Mouse (Mus musculus): ENCODE data around the gene Nsmce1. TPM values are rescaled to one million over a fixed set of nuclear protein-coding genes. Genes with fewer than 3 reads are reported as not detected.

The Nsmce1 gene
- polyA plus RNA-seq, 1 experiment, result 46.0 TPM

GRCm38 (mm10) chr7:125489636-125490035 lies 1.8 kb downstream of the Nsmce1 start:
- H3K4me1 ChIP-seq (ENCODE audit: control insufficient read depth, insufficient read depth, low read length), result no peaks in the 10 kb centered on the region
- no peak overlapping the region for H3K4me3 ChIP-seq (ENCODE audit: insufficient read depth, low read depth, low read length)
- no peaks in the 10 kb centered on the region for H3K36me3 ChIP-seq (ENCODE audit: control insufficient read depth, insufficient read depth, low read length)
- TF ChIP-seq POLR2A (IDR thresholded peaks at IDR 0.05; ENCODE audit: low read depth, low read length), result no peak
- TF ChIP-seq CTCF (conservative IDR thresholded peaks at IDR 0.05; ENCODE audit: insufficient read depth, insufficient read length, low read depth, low read length), result no peak
- no peak overlapping the region for H3K27ac ChIP-seq (ENCODE audit: insufficient read depth, low read depth, low read length)
- no peaks in the 10 kb centered on the region for H3K27me3 ChIP-seq (replicated peaks; ENCODE audit: control insufficient read depth, insufficient read depth, low read length)
- DNase-seq, result no peak
- WGBS, result 82% methylated on average over 2 of the region's 2 CpGs

- Histone ChIP-seq H3K36me3 (ENCODE audit: control insufficient read depth, insufficient read depth, low read length) (no peaks in the 10 kb centered on the region; the same call in 1 of the 2 replicates), H3K4me1 (ENCODE audit: control insufficient read depth, insufficient read depth, low read length) (no peaks in the 10 kb centered on the region), H3K27me3 (replicated peaks; ENCODE audit: control insufficient read depth, insufficient read depth, low read length) (no peaks in the 10 kb centered on the region), H3K27ac (ENCODE audit: insufficient read depth, low read depth, low read length) (no peak overlapping the region), H3K4me3 (ENCODE audit: insufficient read depth, low read depth, low read length) (no peak overlapping the region)
- no peak for TF ChIP-seq CTCF (conservative IDR thresholded peaks at IDR 0.05; ENCODE audit: insufficient read depth, insufficient read length, low read depth, low read length)
- TF ChIP-seq POLR2A (IDR thresholded peaks at IDR 0.05; ENCODE audit: low read depth, low read length), result no peak
- 90% methylated on average over 6 of the region's 6 CpGs for WGBS
- DNase-seq, result no peak
These were observed 2.7 kb downstream of the Nsmce1 start for GRCm38 (mm10) chr7:125488706-125489105.

- Histone ChIP-seq H3K36me3 (ENCODE audit: control insufficient read depth, insufficient read depth, low read length) (peaks cover 1% of the 10 kb centered on the region; the same call in 1 of the 2 replicates), H3K27me3 (replicated peaks; ENCODE audit: control insufficient read depth, insufficient read depth, low read length) (no peaks in the 10 kb centered on the region), H3K4me3 (ENCODE audit: insufficient read depth, low read depth, low read length) (no peak overlapping the region), H3K4me1 (ENCODE audit: control insufficient read depth, insufficient read depth, low read length) (no peaks in the 10 kb centered on the region), H3K27ac (ENCODE audit: insufficient read depth, low read depth, low read length) (no peak overlapping the region)
- WGBS, result 91% methylated on average over 10 of the region's 10 CpGs
- TF ChIP-seq POLR2A (IDR thresholded peaks at IDR 0.05; ENCODE audit: low read depth, low read length) (no peak), CTCF (conservative IDR thresholded peaks at IDR 0.05; ENCODE audit: insufficient read depth, insufficient read length, low read depth, low read length) (no peak)
- no peak for DNase-seq
These were observed 4.3 kb downstream of the Nsmce1 start for GRCm38 (mm10) chr7:125487126-125487525.

GRCm38 (mm10) chr7:125486121-125486630 lies 5.2 kb downstream of the Nsmce1 start:
- WGBS, result 74% methylated on average over 16 of the region's 16 CpGs
- no peak for TF ChIP-seq CTCF (conservative IDR thresholded peaks at IDR 0.05; ENCODE audit: insufficient read depth, insufficient read length, low read depth, low read length)
- no peak for TF ChIP-seq POLR2A (IDR thresholded peaks at IDR 0.05; ENCODE audit: low read depth, low read length)
- DNase-seq, result no peak
- H3K36me3 ChIP-seq (ENCODE audit: control insufficient read depth, insufficient read depth, low read length), result peaks cover 1% of the 10 kb centered on the region; the same call in 1 of the 2 replicates
- no peaks in the 10 kb centered on the region for H3K27me3 ChIP-seq (replicated peaks; ENCODE audit: control insufficient read depth, insufficient read depth, low read length)
- H3K4me1 ChIP-seq (ENCODE audit: control insufficient read depth, insufficient read depth, low read length), result no peaks in the 10 kb centered on the region
- no peak overlapping the region for H3K4me3 ChIP-seq (ENCODE audit: insufficient read depth, low read depth, low read length)
- no peak overlapping the region for H3K27ac ChIP-seq (ENCODE audit: insufficient read depth, low read depth, low read length)

- Histone ChIP-seq H3K27me3 (replicated peaks; ENCODE audit: control insufficient read depth, insufficient read depth, low read length) (no peaks in the 10 kb centered on the region), H3K4me3 (ENCODE audit: insufficient read depth, low read depth, low read length) (no peak overlapping the region), H3K4me1 (ENCODE audit: control insufficient read depth, insufficient read depth, low read length) (no peaks in the 10 kb centered on the region), H3K36me3 (ENCODE audit: control insufficient read depth, insufficient read depth, low read length) (peaks cover 1% of the 10 kb centered on the region; the same call in 1 of the 2 replicates), H3K27ac (ENCODE audit: insufficient read depth, low read depth, low read length) (no peak overlapping the region)
- DNase-seq, result no peak
- TF ChIP-seq CTCF (conservative IDR thresholded peaks at IDR 0.05; ENCODE audit: insufficient read depth, insufficient read length, low read depth, low read length), result no peak
- no peak for TF ChIP-seq POLR2A (IDR thresholded peaks at IDR 0.05; ENCODE audit: low read depth, low read length)
- WGBS, result 90% methylated on average over 7 of the region's 7 CpGs
These were observed 6.6 kb downstream of the Nsmce1 start for GRCm38 (mm10) chr7:125484791-125485190.

- peaks cover 1% of the 10 kb centered on the region; the same call in 1 of the 2 replicates for H3K36me3 ChIP-seq (ENCODE audit: control insufficient read depth, insufficient read depth, low read length)
- DNase-seq, result no peak
- no peaks in the 10 kb centered on the region for H3K27me3 ChIP-seq (replicated peaks; ENCODE audit: control insufficient read depth, insufficient read depth, low read length)
- no peaks in the 10 kb centered on the region for H3K4me1 ChIP-seq (ENCODE audit: control insufficient read depth, insufficient read depth, low read length)
- 63% methylated on average over 2 of the region's 2 CpGs for WGBS
- TF ChIP-seq POLR2A (IDR thresholded peaks at IDR 0.05; ENCODE audit: low read depth, low read length) (no peak), CTCF (conservative IDR thresholded peaks at IDR 0.05; ENCODE audit: insufficient read depth, insufficient read length, low read depth, low read length) (no peak)
- H3K27ac ChIP-seq (ENCODE audit: insufficient read depth, low read depth, low read length), result no peak overlapping the region
- H3K4me3 ChIP-seq (ENCODE audit: insufficient read depth, low read depth, low read length), result no peak overlapping the region
These were observed 8.5 kb downstream of the Nsmce1 start for GRCm38 (mm10) chr7:125482886-125483285.

GRCm38 (mm10) chr7:125482339-125482738 lies 9.1 kb downstream of the Nsmce1 start:
- H3K36me3 ChIP-seq (ENCODE audit: control insufficient read depth, insufficient read depth, low read length), result peaks cover 1% of the 10 kb centered on the region; the same call in 1 of the 2 replicates
- no peak for DNase-seq
- no peak for TF ChIP-seq POLR2A (IDR thresholded peaks at IDR 0.05; ENCODE audit: low read depth, low read length)
- no peak for TF ChIP-seq CTCF (conservative IDR thresholded peaks at IDR 0.05; ENCODE audit: insufficient read depth, insufficient read length, low read depth, low read length)
- H3K27me3 ChIP-seq (replicated peaks; ENCODE audit: control insufficient read depth, insufficient read depth, low read length), result no peaks in the 10 kb centered on the region
- no peaks in the 10 kb centered on the region for H3K4me1 ChIP-seq (ENCODE audit: control insufficient read depth, insufficient read depth, low read length)
- no peak overlapping the region for H3K27ac ChIP-seq (ENCODE audit: insufficient read depth, low read depth, low read length)
- 65% methylated on average over 3 of the region's 3 CpGs for WGBS
- H3K4me3 ChIP-seq (ENCODE audit: insufficient read depth, low read depth, low read length), result no peak overlapping the region

Data from kidney, adult 2 months (tissue).